Mouse (Mus musculus) gastrocnemius, postnatal 14 days (tissue): Measurements from ENCODE around the gene Irgc1. TPM values are rescaled to one million over a fixed set of nuclear protein-coding genes. Genes with fewer than 3 reads are reported as not detected.
A peak's percentile ranks its signal among the peaks of the same experiment; 100 is the strongest.
"Not testable (repeated sequence)": the region's sequence is repeated elsewhere in the genome, so short reads cannot be mapped to it uniquely, and the experiment has no call there.

ENCODE experiments used
- DNase-seq: peaks from one replicate; pipeline ENCODE4 v3.0.0; 2021; ENCODE audit warnings: mixed read lengths
- intact Hi-C: fragments of 180-260 bp; cut with DNase I; formaldehyde crosslinking; loops from one replicate; pipeline ENCODE4 v1.15.1; 2025; ENCODE audit warnings: low total_unique reads
- long read RNA-seq, 2 experiments: library from polyadenylated mRNA; stranded (forward); transcript quantifications; one replicate each; pipeline ENCODE4 v2.0.0; 2021
- total RNA-seq, 2 experiments: library from RNA; stranded (reverse); gene quantifications; 2 replicates each; pipeline ENCODE4 v1.2.3; 2021

Irgc1 gene
- under 1 TPM in 1 of 2 experiments, not detected in 1; 0.12 TPM for total RNA-seq
- long read RNA-seq, experiment 1 = 0 reads
- long read RNA-seq, experiment 2 = 0 reads

DNA sequence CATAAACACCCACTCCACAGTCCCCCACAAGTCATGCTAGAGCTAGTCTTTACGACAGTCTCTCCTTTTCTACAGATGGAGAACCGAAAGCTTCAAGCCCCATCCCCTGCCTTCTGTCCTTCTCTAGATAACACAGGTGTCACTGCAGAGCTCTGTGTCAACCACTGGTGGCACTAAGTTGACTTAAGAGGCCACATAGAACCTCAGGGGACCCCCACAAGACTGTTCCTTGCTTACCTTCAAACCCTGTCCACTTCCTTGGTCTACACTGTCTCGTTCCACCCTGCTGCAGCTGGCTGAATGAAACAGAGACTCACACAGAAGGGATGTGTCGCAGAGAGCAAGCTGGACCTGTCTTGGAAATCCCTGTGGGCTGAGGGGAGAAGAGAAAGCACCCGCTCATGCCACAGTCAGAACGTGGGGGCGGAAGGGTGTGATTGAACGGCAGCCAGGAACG, at the start of gene Irgc1:
Irgc1 (minus strand) TSS at position 443 of the 457 bp plus-strand sequence.
- intact Hi-C loops = no loop called here
- DNase-seq = no peak

- intact Hi-C loops = no loop called here
- no peak for DNase-seq
These were observed 49.4 kb upstream of the Irgc1 start for GRCm38 (mm10) chr7:24501492-24501891.

DNA sequence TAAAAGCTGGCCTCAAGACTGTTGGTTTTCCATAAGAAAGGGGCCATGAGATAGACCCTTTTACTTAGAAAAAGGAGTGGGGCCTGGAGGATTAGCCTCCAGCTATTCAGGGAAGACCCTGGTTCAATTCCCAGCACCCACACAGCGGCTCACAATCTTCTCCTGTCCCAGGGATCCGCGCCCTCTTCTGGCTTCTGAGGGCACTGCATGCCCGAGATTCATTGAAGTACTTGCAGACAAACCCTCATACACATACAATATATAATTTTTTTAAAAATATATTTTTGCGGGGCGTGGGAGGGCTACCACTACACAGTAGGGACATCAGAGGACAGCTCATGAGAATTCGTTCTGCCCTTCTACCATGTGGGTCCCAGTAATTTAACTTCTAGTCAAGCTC, 48.8 kb upstream of the Irgc1 start:
- DNase-seq = no peak
- intact Hi-C loops = no loop called here

- DNase-seq = no peak
- intact Hi-C loops = no loop called here
These were observed 47.9 kb upstream of the Irgc1 start for GRCm38 (mm10) chr7:24499856-24500577.

DNA sequence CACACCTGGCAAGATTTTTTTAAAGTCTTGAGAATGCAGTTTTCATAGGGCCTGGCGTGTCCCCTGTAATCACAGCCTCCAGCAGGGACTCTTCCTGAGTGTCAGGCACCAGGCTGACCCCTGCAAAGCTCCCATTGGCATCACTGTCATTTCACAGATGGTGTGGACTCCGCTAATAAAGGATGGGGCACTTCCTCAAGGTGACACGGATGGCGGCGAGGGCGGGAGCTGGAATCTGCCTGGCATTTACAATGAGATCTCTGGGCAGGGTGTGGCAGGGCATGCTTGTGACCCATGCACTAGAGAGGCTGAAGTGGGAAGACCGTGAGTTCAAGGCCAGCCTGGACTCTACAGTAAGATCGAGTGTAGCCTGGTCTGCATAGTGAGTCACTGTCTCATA, 36.2 kb upstream of the Irgc1 start:
- intact Hi-C loops = no loop called here
- DNase-seq = no peak

- intact Hi-C loops = no loop called here
- no peak for DNase-seq
These were observed 35.3 kb upstream of the Irgc1 start for GRCm38 (mm10) chr7:24487403-24487802.

DNA sequence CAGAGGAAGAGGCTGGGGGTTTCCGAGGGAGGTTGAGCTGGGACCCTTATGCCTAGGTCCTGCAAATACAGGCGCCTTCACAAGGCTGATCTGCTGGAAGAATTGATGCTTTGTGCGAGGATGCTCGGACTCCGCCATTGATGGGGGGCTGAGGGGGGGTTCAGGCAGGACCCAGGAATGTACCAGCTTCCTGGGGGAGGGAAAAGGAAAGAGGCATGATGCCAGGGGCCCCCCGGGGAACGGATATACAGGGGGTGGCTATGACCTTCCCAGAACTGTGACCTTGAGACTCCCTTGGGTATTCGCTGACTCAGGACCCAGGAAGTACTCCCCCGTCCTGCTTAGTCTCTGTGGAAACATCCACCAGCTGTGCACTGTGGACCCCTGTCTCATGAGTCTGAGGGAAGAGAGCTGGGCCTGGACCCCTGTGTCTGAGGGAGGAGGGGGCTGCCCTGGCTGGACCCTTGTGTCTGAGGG, 34.6 kb upstream of the Irgc1 start:
- intact Hi-C loops = no loop called here
- DNase-seq = no peak

GRCm38 (mm10) chr7:24485481-24485880, 33.4 kb upstream of the Irgc1 start:
- DNase-seq = no peak
- intact Hi-C loops = no loop called here

- intact Hi-C loops, DNase-seq: not testable (repeated sequence)
These were observed 31.2 kb upstream of the Irgc1 start for GRCm38 (mm10) chr7:24483291-24483690.

- DNase-seq = no peak
- intact Hi-C loops = no loop called here
These were observed 30.3 kb upstream of the Irgc1 start for GRCm38 (mm10) chr7:24482208-24483020.

DNA sequence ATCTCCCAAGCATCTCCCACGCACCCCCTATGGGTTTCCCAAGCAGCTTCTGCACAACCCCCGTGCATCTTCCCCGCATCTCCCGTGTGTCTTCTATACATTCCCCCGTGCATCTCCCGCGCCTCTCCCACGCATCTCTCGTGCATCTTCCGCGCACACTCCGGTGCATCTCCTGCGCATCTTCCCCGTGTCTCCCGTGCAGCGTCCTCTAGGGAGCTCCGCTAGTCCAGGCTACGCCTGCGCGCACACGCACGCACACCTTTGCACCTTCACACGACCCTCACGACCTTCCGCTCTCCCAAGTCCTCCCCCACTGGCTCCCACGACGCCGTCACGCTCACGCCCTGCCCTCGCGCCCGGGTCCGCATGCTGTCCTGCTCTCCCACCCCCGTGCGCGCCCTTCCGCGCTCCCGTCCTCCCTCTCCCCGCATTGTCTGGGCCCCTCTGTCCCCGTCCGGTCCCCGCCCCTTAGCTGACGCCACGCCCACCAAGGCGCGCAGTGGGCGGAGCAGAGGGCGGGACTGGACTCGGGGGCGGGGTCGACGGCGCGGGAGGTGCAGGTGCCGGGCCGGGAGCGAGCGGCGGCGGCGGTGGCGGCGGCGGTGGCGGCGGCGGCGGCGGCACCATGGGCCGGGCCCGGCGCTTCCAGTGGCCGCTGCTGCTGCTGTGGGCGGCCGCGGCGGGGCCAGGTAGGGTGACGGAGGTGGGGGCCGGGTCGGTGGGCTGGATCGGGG, 29.5 kb upstream of the Irgc1 start, which contains the start of gene Cadm4:
Cadm4 (plus strand) TSS at position 550 of the 734 bp plus-strand sequence.
- DNase-seq = peak; percentile 81
- intact Hi-C loops = no loop called here

DNA sequence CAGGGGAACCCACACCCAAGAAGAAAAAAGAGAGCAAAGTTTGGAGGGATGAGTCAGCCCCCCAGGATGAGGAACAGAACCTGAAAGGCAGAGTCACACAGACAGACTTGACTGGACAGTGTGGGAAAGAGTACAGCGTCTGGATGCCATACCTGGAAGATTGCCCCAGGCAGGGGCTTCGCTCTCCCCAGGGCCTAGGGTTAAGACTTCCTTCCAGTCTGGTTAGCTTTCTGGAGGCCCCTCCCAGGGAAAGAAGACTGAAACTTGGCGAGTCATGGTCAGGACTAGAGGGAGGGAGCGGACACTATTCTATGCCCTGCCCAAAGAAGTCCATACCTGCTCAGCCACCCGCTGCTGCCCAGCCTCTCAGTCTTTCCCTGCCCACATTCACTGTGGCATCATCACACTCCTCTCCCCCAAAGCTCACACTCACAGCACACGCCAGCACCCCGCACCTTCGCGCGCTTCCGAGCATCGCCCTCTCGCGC, 28.9 kb upstream of the Irgc1 start:
- intact Hi-C loops = no loop called here
- DNase-seq = no peak

- DNase-seq = peak; percentile 27
- intact Hi-C loops = no loop called here
These were observed 28.2 kb upstream of the Irgc1 start for GRCm38 (mm10) chr7:24480121-24480941.

- no peak for DNase-seq
- intact Hi-C loops = loop anchor here (10.0 kb wide), 1 partner anchor 85 kb away; no protein-coding TSS in a partner anchor
These were observed 27.6 kb upstream of the Irgc1 start for GRCm38 (mm10) chr7:24479685-24480084.

- intact Hi-C loops = loop anchor here (10.0 kb wide), 1 partner anchor 86 kb away; no protein-coding TSS in a partner anchor
- DNase-seq = no peak
These were observed 26.8 kb upstream of the Irgc1 start for GRCm38 (mm10) chr7:24478911-24479310.

DNA sequence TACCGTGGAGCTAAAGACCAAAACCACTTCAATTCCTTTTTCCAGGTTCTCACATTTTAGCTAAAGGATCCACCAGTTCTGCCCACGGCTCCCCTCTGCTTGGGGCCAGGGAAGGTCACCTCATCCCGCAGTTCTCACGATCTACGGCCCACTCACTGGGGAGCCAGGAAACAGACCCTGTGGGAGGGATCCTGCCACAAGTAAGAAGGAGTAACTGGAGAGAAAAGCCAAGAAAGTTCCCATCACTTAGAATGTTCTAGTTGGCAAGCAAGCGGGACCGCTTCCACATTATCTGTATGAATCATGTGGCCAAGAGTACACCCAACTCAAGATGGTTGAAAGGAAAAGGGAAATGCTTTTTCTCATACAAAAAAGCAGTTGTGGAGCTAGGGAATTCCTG, 24.8 kb upstream of the Irgc1 start:
- intact Hi-C loops = loop anchor here (10.0 kb wide), 1 partner anchor 88 kb away; no protein-coding TSS in a partner anchor
- DNase-seq = no peak

DNA sequence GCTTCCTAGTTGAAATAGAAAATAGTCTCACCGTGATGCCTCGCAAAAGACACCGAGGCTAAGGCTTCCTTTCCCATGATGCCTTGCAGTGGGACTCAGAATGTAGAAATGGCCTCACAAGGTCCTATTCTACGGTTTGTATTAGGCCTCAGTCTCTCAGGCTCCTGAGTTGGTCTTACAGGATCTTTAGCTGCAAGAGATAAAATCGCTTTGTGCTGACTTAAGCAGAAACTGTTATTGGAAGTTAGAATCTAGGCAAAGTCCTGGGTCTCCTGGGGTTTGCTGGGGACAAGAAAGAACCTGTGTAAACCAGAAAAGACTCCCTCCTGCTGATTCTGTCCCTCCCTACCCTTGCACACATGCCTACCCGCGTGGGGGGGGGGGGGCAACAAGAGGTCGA, 24.2 kb upstream of the Irgc1 start:
- no peak for DNase-seq
- intact Hi-C loops = loop anchor here (10.0 kb wide), 1 partner anchor 88 kb away; no protein-coding TSS in a partner anchor

- intact Hi-C loops = loop anchor here (10.0 kb wide), 1 partner anchor 90 kb away; no protein-coding TSS in a partner anchor
- DNase-seq = peak; percentile 40
These were observed 22.9 kb upstream of the Irgc1 start for GRCm38 (mm10) chr7:24474811-24475506.
